Mouse (Mus musculus): ENCODE measurements around the gene Ctns. TPM values are rescaled to one million over a fixed set of nuclear protein-coding genes. Genes with fewer than 3 reads are reported as not detected.

Ctns gene
- 10 to 100 TPM; 12.9 to 18.3 TPM for polyA plus RNA-seq (2017; shearing (Covaris generic))

GRCm38 (mm10) chr11:73198603-73199229 is at the start of gene Ctns:
TSS of gene Ctns (minus strand) at chr11:73199042.
- peak; percentile 86 for ATAC-seq

- ATAC-seq = no peak
These were observed 43.9 kb upstream of the Ctns start for GRCm38 (mm10) chr11:73242777-73243176.

DNA sequence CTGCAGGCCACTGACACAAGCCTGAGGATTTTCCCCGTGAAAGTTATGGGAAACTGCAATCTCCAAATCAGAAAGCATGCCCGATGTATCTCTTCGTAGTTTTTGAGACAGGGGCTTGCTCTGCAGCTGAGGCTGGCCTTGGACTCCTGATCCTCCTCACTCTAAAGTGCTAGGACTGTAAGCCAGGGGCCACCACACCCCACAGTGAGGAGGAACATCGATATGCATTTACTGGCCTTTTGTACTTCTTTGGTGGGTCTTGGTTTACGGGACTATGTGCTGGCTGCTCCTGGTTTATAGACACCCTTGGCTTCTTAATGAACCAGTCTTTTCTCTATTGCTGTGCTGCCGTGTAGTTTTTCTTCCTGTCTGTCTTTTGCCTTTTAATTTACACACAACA is 43.4 kb upstream of the Ctns start:
- ATAC-seq = no peak

- ATAC-seq = no peak
These were observed 37.9 kb upstream of the Ctns start for GRCm38 (mm10) chr11:73236731-73237130.

DNA sequence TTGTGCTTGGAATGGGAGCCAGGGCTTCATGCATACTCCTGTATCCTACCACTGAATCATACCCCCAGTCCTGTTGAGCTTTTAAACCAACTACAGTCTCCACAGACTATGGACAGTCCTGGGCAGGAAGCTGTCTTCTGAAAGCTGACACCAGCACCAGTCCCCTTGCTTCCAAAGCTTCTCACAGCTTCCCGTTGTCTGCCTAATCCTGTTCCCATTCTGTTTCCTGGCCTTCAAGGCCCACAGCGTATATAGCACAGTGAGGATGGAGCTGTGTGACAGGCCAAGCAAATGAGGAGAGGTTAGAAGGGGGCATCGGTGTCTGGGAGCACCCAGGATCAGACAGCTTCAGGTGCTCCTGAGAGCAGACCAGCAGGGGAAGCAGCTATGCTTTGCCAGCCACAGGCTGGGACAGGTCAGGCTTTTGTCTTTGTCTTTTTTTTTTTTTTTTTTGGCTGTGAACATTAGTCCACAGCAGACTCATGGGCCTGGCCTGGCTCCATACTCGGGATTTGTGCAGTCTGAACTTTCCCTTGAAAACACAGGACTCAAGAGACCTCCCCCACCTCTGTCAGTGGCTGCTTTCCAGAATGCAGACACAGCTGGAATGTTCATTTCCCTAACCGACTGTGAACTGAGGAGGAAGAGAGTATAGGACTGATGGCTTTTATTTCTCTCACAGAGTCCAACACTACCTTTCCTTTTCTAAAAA is 37.3 kb upstream of the Ctns start:
- no peak for ATAC-seq

GRCm38 (mm10) chr11:73233992-73234391 is 35.1 kb upstream of the Ctns start, which contains the start of gene Trpv1:
TSS of gene Trpv1 (plus strand) at chr11:73234292.
- no peak for ATAC-seq

DNA sequence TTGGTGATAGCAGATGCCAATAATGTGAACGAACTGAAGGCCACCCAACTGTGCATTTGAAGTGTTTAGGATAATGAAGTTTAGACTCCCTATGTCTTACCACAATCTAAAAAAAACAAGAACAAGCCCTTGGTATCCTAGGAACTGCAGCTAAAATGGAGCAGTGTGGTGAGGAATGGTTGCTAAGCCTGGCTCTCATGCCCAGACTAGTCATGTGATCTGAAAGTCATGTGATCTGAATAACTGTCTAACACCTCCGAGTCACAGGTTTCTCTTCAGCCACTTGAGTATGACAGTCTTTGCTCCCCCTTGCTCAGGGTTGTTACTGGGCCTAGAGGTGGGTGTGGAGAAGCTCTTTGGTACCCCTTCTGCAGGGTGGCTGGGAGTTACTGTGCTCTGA is 33.7 kb upstream of the Ctns start:
- no peak for ATAC-seq

DNA sequence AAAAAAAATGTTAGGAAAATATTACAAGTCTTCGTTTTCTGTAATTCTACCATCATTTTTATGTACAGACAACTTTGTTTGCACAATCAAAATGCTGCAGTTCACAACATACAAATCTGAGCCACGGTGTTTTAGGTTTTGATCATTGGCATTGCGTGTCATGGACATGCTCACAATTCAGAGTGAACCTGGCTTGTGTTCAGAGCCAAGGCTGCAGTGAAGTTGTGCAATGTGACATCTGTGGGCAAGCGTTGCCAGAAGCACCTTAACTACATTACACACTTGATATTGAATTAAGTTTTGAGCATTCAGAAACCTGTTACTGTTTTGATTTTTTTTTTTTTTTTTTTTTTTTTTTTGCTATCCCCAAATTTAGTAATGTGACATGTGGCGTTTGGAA is 31.2 kb upstream of the Ctns start:
- ATAC-seq = no peak

DNA sequence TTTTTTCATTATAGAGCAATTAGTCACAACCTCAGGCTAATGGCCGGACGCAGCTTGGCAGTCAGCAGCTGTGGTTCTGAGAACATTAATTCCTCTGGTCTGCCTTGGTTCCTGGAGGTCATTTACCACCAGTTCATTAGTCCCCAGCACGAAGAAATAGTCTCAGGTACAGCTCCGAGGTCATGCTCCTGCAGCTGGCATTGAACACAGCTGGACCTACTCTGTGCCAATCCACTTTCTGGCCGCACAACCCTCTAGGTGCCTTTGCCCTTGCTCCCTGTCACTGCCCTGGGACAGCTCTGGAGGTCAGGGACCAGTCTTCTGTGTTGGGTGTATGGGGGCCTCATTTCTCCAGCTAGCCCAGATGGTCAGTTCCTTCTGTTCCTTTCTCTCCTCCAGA is 30.0 kb upstream of the Ctns start:
- no peak for ATAC-seq

- ATAC-seq = no peak
These were observed 27.0 kb upstream of the Ctns start for GRCm38 (mm10) chr11:73225856-73226255.

GRCm38 (mm10) chr11:73223966-73224365 is 25.1 kb upstream of the Ctns start:
- no peak for ATAC-seq

DNA sequence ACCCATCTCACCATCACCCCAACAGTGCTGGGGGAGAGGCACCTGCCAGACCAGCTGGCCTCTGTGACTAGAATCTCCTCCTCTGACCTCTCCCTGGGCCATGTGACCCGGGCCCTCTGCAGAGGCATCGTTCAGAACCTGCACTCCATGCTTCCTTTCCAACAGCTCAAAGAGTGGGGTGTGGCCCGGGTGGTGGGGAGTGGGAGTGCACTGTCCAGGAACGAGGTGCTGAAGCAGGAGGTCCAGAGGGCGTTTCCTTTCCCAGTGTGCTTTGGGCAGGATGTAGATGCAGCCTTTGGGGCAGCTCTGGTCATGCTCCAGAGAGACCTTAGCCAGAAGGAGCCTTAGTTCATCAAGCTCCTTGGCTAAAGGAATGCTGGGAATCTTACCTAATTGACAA is 24.0 kb upstream of the Ctns start:
- ATAC-seq = no peak

DNA sequence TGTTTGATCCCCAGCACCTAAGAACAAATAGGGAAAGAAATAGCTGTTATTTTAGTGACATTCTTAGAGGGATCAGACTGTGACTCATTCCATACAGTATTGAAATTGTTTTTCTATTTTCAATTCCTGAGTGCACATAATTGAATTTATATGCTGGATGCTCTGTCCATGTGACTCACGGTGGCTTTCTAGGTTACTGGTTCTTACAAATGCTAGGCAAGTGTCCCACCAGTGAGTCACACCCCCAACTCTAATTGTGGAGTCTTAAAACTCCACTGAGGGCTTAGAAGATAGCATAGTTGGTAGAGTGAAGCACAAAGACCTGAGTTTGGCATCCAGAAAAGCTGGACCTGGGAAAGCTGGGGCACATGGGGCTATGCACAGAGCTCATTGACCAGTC is 21.8 kb upstream of the Ctns start:
- no peak for ATAC-seq

GRCm38 (mm10) chr11:73219671-73220070 is 20.8 kb upstream of the Ctns start:
- no peak for ATAC-seq

DNA sequence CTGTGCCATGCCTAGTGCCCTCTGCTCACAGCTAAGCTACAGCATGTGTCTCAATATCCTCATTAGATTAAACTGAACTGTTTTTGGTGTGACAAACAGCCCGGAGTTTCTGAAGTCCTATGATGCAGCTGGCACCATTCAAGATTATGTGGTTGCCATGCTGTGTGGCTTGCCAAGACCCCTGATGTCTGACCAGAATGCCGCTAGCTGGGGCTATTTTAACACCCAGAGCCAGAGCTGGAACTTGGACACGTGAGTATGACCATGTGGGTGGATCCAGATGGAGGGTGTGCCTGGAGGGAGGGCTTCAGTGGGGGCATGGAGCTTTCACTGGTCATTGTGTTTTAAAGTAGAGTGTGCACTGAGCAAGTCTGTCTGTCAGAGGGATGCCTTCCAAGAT is 15.1 kb upstream of the Ctns start:
- ATAC-seq = no peak

- ATAC-seq = no peak
These were observed 8.8 kb upstream of the Ctns start for GRCm38 (mm10) chr11:73207621-73208020.

DNA sequence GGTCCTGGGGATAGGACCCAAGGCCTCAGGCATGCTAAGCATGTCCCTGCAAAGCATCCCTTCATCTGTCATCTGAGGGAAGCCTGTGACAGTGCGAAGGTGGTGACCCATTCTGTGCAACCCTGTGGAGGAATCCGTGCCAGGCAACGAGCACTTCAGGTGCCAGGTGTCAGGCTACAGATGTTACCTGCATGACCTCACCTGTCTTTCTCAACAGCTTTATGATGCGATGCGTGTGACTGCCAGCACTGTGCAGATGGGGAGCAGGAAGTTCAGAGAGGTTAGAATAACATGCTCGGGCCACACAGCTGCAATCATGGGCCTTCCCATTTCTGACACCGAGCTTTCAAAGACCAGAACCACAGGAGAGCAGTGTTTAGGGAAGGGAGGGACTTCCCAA is 6.4 kb upstream of the Ctns start:
- ATAC-seq = no peak

- ATAC-seq = no peak
These were observed 5.1 kb upstream of the Ctns start for GRCm38 (mm10) chr11:73203895-73204294.

- ATAC-seq = no peak
These were observed 2.8 kb upstream of the Ctns start for GRCm38 (mm10) chr11:73201597-73201996.

- no peak for ATAC-seq
These were observed 2.2 kb upstream of the Ctns start for GRCm38 (mm10) chr11:73201021-73201420.

DNA sequence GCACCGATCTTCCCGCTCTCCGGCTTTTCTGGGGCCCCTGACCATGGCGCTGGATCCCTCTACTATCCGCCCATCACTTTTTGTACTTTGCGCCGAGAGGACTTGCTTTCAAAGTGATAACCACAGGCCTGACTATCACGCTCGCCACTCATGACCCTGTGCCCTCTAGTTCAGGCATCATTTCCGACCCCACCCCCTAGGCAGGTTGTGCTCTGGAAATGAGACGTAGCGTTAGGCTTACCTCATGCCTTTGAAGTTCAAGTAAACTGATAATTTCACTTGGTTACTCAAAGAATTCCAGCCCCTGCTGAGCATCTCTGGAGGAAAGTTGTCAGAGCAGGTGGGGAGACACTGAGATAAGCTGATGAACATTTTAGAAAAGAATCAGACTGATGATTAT is 1.0 kb upstream of the Ctns start:
- peak; percentile 32 for ATAC-seq

GRCm38 (mm10) chr11:73199230-73199712 is 429 bp upstream of the Ctns start, which contains the start of gene Shpk:
TSS of gene Shpk (plus strand) at chr11:73199460.
- peak; percentile 95 for ATAC-seq

GRCm38 (mm10) chr11:73198190-73198589 is 652 bp downstream of the Ctns start:
- ATAC-seq = no peak

- ATAC-seq = no peak
These were observed 4.4 kb downstream of the Ctns start for GRCm38 (mm10) chr11:73194444-73194843.
